Mouse (Mus musculus) 3134 (cell line): ENCODE results near the gene P2ry2.

Experiments used
- DNase-seq: peaks from one replicate; pipeline ENCODE4 v3.0.0-alpha.2; 2011; ENCODE audit warnings: low spot score; ENCODE audit not compliant: insufficient read length; ENCODE audit errors: extremely low read depth

P2ry2 gene

GRCm38 (mm10) chr7:101012541-101012940 is at the start of gene P2ry2:
Gene P2ry2, minus strand, starts transcription at chr7:101012866.
- no peak for DNase-seq

DNA sequence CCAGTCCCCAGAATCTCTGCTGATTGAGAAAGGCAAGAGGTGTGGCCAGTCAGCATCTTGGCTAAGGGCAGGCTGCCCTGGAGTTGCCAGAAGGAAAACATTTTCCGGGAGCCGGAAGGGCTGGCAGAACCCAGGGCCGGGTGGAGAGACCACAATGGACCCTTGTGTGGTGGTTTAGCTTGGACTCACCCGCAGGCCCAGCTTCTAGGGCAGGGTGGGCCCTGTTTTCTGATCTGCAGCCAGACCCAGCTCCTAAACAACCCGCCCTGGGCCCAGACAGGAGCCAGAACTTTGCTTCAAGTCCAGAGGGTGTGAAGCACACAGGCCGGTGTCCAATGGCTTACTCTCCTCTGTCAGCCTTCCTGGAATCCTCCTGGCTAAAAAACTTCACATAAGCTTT is 49.6 kb upstream of the P2ry2 start:
- peak; percentile 56 for DNase-seq

- peak; percentile 84 for DNase-seq
Measured at GRCm38 (mm10) chr7:101061381-101061780, 48.7 kb upstream of the P2ry2 start.

DNA sequence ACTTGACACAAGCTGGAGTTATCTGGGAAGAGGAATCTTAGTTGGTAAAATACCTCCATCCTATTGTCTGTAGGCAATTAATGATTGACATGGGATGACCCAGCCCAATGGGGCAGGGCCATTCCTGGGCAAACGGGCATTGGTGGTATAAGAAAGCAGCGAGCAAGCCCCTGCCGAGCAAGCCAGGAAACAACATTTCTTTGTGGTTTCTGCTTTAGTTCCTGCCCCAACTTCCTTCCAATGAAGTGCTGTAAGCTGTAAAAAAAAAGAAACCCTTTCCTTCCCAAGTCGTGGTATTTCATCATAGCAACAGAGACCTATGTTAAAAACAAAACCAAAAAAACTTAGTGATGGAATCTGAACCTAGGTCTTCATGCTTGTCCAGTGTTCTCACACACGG is 47.8 kb upstream of the P2ry2 start:
- DNase-seq, result no peak

DNA sequence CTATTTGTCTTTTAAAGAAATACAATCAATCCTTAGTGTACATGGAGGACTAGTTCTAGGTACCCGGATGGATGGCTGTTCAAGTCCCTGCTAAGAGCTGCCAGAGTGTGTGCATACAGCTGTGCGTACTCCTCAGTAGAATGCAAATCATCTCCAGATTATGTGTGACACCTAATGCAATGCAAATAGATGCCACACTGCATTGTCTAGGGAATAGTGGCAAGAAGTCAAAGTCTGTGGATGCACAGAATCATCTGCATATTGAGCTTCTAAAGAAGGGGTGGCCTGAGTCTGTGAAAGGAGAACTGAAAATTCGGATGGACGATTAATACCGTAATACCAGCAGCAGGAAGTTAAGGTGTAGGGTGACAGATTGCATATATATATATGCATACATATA is 46.5 kb upstream of the P2ry2 start:
- no peak for DNase-seq

GRCm38 (mm10) chr7:101057309-101057708 is 44.6 kb upstream of the P2ry2 start:
- DNase-seq, result no peak

GRCm38 (mm10) chr7:101053136-101053535 is 40.5 kb upstream of the P2ry2 start:
- no peak for DNase-seq

DNA sequence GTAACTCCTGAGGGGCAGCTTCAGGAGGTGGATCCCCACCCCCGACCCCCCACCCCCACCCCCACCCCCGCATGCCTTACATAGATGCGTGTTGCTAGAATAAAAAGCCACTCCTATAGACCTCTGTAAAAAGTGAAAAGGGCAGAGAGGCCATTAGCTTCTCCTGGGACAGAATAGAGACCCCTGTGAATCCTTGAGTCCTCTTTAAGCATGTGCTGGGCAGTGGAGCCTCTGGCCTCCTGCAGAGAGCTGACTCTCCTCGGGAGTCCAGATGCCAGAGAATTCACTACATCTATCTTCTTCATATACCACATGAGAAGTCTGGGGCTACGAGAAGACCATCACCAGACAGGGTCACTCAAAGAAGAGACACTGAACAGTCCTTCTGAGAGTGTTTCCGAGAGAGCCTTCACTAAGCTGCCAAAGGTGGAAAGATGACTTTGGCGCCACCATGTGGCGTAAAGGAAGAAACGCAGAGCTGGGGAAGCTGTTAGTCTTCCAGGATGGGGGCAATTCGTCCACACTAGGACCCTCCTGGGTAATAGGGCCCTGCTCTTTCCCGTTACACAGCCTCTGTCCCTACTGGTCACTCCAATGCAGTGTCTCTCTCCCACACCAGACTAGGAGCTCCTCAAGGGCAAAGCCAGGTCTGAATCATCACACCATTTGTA is 39.0 kb upstream of the P2ry2 start:
- DNase-seq, result peak; percentile 55

GRCm38 (mm10) chr7:101050724-101051550 is 38.3 kb upstream of the P2ry2 start:
- peak; percentile 40 for DNase-seq

DNA sequence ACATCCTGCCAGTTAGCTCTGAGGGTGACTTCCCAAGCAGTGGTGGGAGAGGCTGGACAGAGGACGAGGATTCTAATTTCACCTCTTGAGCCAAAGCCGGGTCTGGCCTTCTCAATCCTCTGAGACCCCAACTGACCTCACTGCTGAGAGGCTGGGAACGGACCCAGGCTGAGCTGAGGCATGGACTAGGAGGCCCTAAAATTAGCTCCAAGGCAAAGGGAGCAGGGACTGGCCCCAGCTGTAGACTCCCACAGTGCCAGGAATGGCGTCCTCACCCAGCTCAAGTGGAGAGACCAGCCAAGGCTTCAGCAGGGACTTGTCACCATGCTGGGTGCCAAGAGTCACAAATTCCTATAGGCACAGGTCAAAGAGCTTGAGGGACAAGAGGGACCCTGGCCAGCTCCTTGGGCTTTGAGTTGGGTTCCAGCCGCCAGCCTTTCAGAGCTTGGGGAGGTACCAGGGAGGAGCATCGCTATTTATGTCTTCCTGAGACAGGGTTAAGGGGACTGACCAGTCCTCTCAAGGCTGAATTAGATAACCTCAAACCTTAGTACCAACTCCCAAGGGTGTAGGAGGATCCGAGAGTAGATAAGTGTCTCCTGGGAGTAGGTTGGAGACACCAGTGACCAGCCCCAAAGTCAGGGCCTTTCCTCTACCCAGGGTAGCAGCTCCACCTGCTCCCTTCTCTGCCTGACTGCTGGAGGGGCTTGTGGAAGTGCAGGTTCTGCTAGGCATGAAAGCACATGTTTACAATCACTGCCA is 36.8 kb upstream of the P2ry2 start:
- DNase-seq, result no peak

GRCm38 (mm10) chr7:101048247-101048646 is 35.6 kb upstream of the P2ry2 start:
- no peak for DNase-seq

- no peak for DNase-seq
Measured at GRCm38 (mm10) chr7:101043846-101044541, 31.3 kb upstream of the P2ry2 start.

DNA sequence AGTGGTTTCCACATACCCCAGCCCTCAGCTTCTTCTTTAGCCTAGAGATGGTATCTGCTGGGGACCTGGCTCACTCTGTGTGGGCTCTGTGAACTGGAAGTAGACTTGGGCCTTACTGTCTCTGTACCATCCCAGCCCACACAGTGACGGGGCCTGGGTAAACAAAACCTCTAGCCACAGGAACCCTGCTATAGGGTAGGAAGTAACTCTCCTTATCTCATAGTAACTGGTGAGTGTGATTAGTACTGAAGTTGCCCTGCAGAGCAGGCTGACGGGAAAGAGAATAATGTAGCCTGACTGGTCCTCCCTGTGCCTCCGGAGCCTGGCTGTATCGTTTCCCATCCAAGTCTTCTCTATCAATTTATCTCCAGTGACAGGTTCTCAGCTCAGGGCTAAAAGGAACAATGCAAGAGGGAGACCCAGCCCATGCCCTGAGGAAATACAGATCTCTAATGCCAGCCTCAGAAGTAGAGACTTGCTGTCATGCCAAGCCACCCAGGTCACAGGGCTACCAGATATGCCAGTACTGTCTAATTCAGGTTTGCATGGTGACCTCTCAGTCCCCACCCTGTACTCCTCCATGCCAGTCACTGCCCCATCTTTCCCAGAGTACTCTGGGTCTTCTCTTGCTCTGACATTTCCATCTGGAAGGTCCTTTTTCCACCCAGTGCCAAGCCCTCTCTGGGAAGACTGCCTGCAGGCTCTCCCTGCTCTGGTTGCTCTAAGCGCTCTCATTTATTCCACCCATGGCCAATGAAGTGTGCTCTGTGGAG is 29.5 kb upstream of the P2ry2 start:
- no peak for DNase-seq

DNA sequence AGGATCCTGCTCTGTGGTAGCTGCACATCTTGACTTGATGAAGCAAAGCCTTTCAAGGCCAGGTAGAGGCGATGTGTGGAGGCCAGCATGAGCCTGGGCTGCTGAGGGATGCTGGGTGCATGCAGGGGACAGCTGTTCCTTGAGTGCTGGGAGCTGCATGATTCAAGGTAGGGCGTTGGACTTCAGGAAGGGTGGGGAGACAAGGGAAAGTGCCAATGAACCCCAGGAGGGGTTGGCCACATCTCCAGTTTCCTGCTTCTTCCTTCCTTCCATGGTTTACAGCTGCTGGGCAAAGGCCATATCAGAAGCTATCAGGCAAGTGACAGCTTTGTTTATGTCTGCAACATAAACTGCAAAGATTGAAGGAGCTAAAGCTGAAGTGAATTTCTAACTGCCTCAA is 28.9 kb upstream of the P2ry2 start:
- DNase-seq, result no peak

- no peak for DNase-seq
Measured at GRCm38 (mm10) chr7:101033371-101033770, 20.7 kb upstream of the P2ry2 start.

DNA sequence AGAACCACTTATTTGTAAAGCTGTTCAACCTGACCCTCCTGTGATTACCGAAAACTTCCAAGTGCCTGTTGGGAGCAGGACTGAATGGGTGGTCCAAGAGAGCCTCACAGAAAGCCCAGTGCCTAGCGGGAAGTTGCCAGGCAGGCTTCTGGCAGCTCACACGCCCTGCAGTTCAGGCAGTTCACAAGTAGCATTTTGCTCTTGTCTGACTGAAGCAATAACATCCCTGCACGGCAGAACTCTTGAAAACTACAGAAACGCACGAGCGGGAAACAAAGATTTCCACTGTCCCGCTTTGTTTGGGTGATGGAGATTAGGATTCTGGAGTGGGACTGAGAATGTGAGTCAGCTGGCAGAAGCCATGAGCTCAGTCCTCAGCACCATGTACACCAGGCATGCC is 18.6 kb upstream of the P2ry2 start:
- DNase-seq, result no peak

DNA sequence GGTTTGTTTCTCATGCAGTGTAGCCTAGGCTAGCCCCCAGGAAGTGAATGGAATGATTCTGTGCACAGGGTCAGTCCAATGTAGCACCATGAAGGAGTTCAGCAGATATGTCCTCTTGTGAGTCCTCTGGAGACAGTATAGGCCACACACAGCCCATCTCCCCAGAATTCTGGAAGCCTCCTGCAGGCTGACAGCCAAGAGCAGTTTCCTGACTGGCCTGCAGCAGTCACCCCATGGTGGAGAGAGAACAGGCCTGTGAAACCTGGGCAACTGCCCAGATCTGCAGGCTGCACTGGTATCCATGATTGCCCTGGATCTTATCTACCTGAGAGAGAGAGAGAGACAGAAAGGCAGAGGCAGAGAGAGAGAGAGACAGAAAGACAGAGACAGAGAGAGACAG is 18.1 kb upstream of the P2ry2 start:
- DNase-seq, result no peak

GRCm38 (mm10) chr7:101029446-101029845 is 16.8 kb upstream of the P2ry2 start:
- DNase-seq, result no peak

DNA sequence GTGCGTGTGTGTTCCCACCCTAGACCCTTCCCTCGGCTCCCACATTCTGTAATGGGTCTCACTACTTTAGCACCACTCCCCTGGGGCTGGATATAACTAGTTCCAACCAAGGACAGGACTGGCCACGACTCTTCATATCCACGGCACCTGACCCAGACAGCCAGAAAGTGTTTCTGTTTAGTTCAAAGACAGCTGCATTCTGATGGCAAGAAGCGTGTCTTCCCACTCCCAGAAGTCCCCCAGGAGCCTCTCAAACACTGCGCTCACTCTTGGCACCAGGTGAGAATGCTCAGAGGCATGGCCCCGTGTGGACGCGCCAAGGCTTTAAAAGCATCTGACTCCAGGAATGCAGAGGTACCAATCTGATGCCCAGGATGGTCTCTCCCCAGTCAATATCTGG is 16.3 kb upstream of the P2ry2 start:
- no peak for DNase-seq

GRCm38 (mm10) chr7:101028444-101028757 is 15.7 kb upstream of the P2ry2 start:
- no peak for DNase-seq
